8 mouse cellular contexts compared by ENCODE assay signal in the genomic region with DNA sequence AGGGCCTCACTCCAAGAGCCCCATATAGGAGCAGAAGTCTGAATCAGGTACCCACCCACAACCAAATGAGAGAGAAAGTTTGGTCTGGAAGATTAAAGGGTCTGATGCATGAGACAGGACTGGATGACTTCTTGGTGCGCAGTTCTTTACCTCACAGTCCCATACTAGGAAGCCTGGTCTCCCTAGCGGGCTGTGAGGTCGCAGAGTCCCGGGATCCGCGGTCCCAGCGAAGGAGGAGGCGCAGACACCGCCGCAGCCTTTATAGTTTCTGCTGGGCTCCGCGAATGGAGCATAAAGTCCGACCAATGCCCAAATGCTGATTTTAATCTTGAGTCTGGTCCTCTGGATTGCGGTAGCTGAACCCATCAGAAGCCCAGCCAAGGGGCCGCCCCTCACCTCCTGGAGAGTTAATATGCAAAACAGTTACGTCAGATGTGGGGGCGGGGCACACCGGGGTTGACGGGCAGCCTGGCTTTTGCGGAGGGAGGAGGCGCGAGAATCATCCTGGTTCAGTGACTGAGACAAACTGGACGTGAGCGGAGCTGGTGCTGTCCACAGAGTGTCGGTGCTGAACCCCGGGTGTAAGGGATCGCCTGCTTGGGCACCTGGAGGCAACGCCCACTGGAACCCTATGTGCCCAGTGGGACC. TPM values are rescaled to one million over a fixed set of nuclear protein-coding genes. Genes with fewer than 3 reads are reported as not detected.
DNase-seq lines count a peak whose midpoint lies in the region; ATAC-seq and TF ChIP-seq lines count a peak whose summit lies in the region.

A gene (plus strand): TSS at position 211 of the 648 bp plus-strand sequence.

- H3K4me1 ChIP-seq in forebrain, embryonic 12.5 days, result 0 out of 2 replicates have a peak, but pooled peaks cover 2% of the 10 kb centered on the region
- peaks cover 7% of the 10 kb centered on the region for H3K4me1 ChIP-seq in hindbrain, embryonic 15.5 days (replicated peaks)

- peak; percentile 71 for ATAC-seq in Patski
- peak; percentile 90 for ATAC-seq in forebrain, embryonic 12.5 days (ENCODE audit: low FRiP score)
- ATAC-seq in hindbrain, embryonic 15.5 days (ENCODE audit: low FRiP score, low read depth), result peak; percentile 95
- ATAC-seq in megakaryocyte progenitor cell, adult 5-6 weeks (replicated peaks; ENCODE audit: poor library complexity), result peak; percentile 99

- H3K9ac ChIP-seq in forebrain, embryonic 12.5 days, result peak within 1 kb of the TSS; percentile 57
- H3K9ac ChIP-seq in hindbrain, embryonic 15.5 days, result peak within 1 kb of the TSS; percentile 62

- CTCF ChIA-PET in Patski (lab: Charles Lee), result no interaction called here

- POLR2A ChIA-PET in Patski (lab: Charles Lee), result no interaction called here

- WGBS in forebrain, embryonic 12.5 days, result under 1% methylated on average over 28 of the region's 28 CpGs
- 1% methylated on average over 28 of the region's 28 CpGs for WGBS in hindbrain, embryonic 15.5 days

- no peaks in the 10 kb centered on the region for H3K36me3 ChIP-seq in forebrain, embryonic 12.5 days (replicated peaks)
- no peaks in the 10 kb centered on the region for H3K36me3 ChIP-seq in hindbrain, embryonic 15.5 days

- H3K4me3 ChIP-seq in forebrain, embryonic 12.5 days (replicated peaks), result peak within 1 kb of the TSS; percentile 52
- peak within 1 kb of the TSS; percentile 55 for H3K4me3 ChIP-seq in hindbrain, embryonic 15.5 days

- H3K27me3 ChIP-seq in Patski, result peaks cover 27% of the 10 kb centered on the region
- no peaks in the 10 kb centered on the region for H3K27me3 ChIP-seq in forebrain, embryonic 12.5 days
- H3K27me3 ChIP-seq in hindbrain, embryonic 15.5 days, result no peaks in the 10 kb centered on the region

- in situ Hi-C loops in Patski (cut with MboI; ENCODE audit: low pct_unique_long_range_greater_than_20kb), result no loop called here

- peak within 1 kb of the TSS; percentile 53; the same call in 1 of the 2 replicates for H3K27ac ChIP-seq in forebrain, embryonic 12.5 days
- H3K27ac ChIP-seq in hindbrain, embryonic 15.5 days (replicated peaks), result peak within 1 kb of the TSS; percentile 69

- TF ChIP-seq CTCF in Patski (IDR thresholded peaks at IDR 0.05), result no peak

- peak within 1 kb of the TSS; percentile 60 for H3K4me2 ChIP-seq in forebrain, embryonic 12.5 days
- H3K4me2 ChIP-seq in hindbrain, embryonic 15.5 days, result peak within 1 kb of the TSS; percentile 69

- H3K9me3 ChIP-seq in forebrain, embryonic 12.5 days, result no peaks in the 10 kb centered on the region
- H3K9me3 ChIP-seq in hindbrain, embryonic 15.5 days, result no peaks in the 10 kb centered on the region

- DNase-seq in Patski (ENCODE audit: low read depth, low spot score) (no peak), MN1 (ENCODE audit: low spot score) (no peak)
- peak; percentile 21 for DNase-seq in c-Kit-positive CD71-positive TER-119-negative erythroid progenitor cells, embryonic 14.5 days (ENCODE audit: low read depth)
- peak; percentile 79 to 82 for DNase-seq in layer of hippocampus, postnatal 36 days
- peak; percentile 73 for DNase-seq in right cerebral cortex, postnatal 25 days

RNA-seq across cellular contexts. Expression of the gene that starts here (rescaled TPM):
- polyA plus RNA-seq in Patski (2021), result not detected
- 18.7 and 25.3 TPM in 2 replicates for polyA plus RNA-seq in forebrain, embryonic 12.5 days (2016; fragmentation: Nextera tagmentation; extraction: Ambion mirVana)
- polyA plus RNA-seq in hindbrain, embryonic 15.5 days (2015; fragmentation: Nextera tagmentation; extraction: Ambion mirVana), result 59.4 and 65.8 TPM in 2 replicates
- total RNA-seq in layer of hippocampus, postnatal 36 days (2021), result 10 to 100 TPM; 20.5 to 24.6 TPM
- total RNA-seq in megakaryocyte progenitor cell, adult 5-6 weeks (2015), result not detected in 2 replicates
- total RNA-seq in megakaryocyte progenitor cell, adult 5-6 weeks (2017), result not detected in 2 replicates

Comparison
In these comparisons a context has a peak if more than half of its experiments do, and no peak if none do; other contexts are left out.
1. RNA of the gene that starts here (total RNA-seq): 20.5 to 24.6 TPM in layer of hippocampus, postnatal 36 days; not detected in megakaryocyte progenitor cell, adult 5-6 weeks; every median in the first group is over 10 times any median in the second.
2. RNA of the gene that starts here (polyA plus RNA-seq): 59.4 to 65.8 TPM in hindbrain, embryonic 15.5 days and 18.7 to 25.3 TPM in forebrain, embryonic 12.5 days; not detected in Patski (single experiment); every median in the first group is over 10 times any median in the second.
3. Peak in ATAC-seq in Patski; RNA of the gene not detected or under 1 TPM.
4. Peak in ATAC-seq in megakaryocyte progenitor cell, adult 5-6 weeks; RNA of the gene not detected or under 1 TPM.
5. DNase-seq: peak in c-Kit-positive CD71-positive TER-119-negative erythroid progenitor cells, embryonic 14.5 days (single experiment), layer of hippocampus, postnatal 36 days (2 of 2) and right cerebral cortex, postnatal 25 days (single experiment); none in Patski (single experiment) and MN1 (single experiment).
6. Peak in every context shown above with its lines, with median percentiles within 50 percentile points of each other: ATAC-seq.